8 mouse cellular contexts compared by ENCODE assay signal in the genomic region with DNA sequence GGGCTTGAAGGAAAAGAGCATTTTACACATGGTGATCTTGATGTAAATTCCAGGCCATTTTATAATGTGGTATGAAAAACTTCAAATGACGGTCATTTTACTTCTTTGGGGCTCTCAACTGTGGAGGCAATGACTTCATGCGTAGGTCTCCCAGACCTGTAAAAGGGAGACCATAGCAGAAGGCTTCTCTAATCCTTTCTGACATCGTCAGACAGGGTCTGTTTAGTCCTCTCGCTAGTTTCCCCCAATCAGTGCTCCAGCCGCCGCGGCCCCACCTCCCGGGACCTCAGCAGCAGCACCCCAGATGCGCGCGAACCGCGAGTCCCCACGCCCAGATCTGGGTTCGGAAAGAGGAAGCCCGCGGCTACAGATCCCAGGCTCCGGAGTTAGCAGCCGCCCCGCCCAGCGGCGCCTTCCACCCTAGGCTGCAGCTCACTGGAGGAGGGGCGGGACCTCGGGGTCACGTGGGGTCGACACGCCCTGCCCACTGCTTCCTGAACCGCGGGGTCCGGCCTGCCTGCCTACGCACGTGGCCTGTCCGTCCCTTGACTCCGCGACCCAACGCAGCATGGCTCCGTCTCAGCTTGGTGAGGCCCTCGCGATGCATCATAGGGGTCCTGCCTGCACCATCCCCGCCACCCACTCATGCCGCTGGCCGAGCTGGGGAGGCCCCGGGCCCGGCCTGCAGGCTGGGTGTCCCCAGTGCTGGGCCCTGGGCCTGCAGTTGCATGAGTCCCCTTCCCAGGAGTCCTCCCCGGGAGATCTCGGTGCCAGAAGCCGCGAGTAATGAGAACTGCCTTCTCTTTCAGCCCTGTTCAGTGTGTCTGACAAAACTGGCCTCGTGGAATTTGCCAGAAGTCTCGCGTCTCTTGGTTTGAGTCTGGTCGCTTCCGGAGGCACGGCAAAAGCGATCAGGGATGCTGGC. TPM values are rescaled to one million over a fixed set of nuclear protein-coding genes. Genes with fewer than 3 reads are reported as not detected.
A peak's percentile ranks its signal among the peaks of the same experiment; 100 is the strongest.
DNase-seq lines count a peak whose midpoint lies in the region; ATAC-seq and TF ChIP-seq lines count a peak whose summit lies in the region.

Gene Atic, plus strand, starts transcription at position 463 of the 925 bp plus-strand sequence.

- DNase-seq in CD4-positive helper T cell, adult 2 months (ENCODE audit: low read depth, low spot score) = peak; percentile 94
- peak; percentile 70 for DNase-seq in brain, embryonic 18.5 days (ENCODE audit: low read depth, low spot score)
- DNase-seq in kidney, postnatal 0 days (ENCODE audit: low spot score) = peak; percentile 97
- DNase-seq in liver, embryonic 11.5 days (ENCODE audit: low spot score) = peak; percentile 94
- DNase-seq in naive thymus-derived CD4-positive, alpha-beta T cell, adult 2 months (ENCODE audit: low read depth) = peak; percentile 92

- no peak for TF ChIP-seq CTCF in kidney, postnatal 0 days (IDR thresholded peaks at IDR 0.05; ENCODE audit: low read depth)

- peak; percentile 98 for ATAC-seq in erythroid progenitor cell, adult 5-6 weeks (replicated peaks; ENCODE audit: low FRiP score, poor library complexity, severe bottlenecking)
- ATAC-seq in heart, embryonic 12.5 days (ENCODE audit: insufficient number of reproducible peaks, low FRiP score) = peak; percentile 100
- peak; percentile 99 for ATAC-seq in kidney, postnatal 0 days (replicated peaks; ENCODE audit: low FRiP score, low read depth)
- ATAC-seq in liver, embryonic 11.5 days (replicated peaks; ENCODE audit: low FRiP score) = peak; percentile 100
- ATAC-seq in stomach, embryonic 14.5 days (ENCODE audit: insufficient number of reproducible peaks, insufficient read depth, low FRiP score, low read depth) = peak; percentile 99

- peak within 1 kb of the TSS; percentile 93 for H3K4me2 ChIP-seq in heart, embryonic 12.5 days
- H3K4me2 ChIP-seq in kidney, postnatal 0 days (ENCODE audit: low read length) = peak within 1 kb of the TSS; percentile 77
- peak within 1 kb of the TSS; percentile 87 for H3K4me2 ChIP-seq in liver, embryonic 11.5 days
- H3K4me2 ChIP-seq in stomach, embryonic 14.5 days (replicated peaks; ENCODE audit: low read depth, low read length) = peak within 1 kb of the TSS; percentile 87

- no peaks in the 10 kb centered on the region for H3K27me3 ChIP-seq in heart, embryonic 12.5 days (replicated peaks)
- no peaks in the 10 kb centered on the region for H3K27me3 ChIP-seq in kidney, postnatal 0 days (ENCODE audit: insufficient read depth, low read length)
- no peaks in the 10 kb centered on the region for H3K27me3 ChIP-seq in liver, embryonic 11.5 days (replicated peaks; ENCODE audit: control insufficient read depth, insufficient read depth, low read length)
- no peaks in the 10 kb centered on the region for H3K27me3 ChIP-seq in stomach, embryonic 14.5 days (ENCODE audit: control insufficient read depth, insufficient read depth, low read length)

- under 1% methylated on average over 55 of the region's 55 CpGs for WGBS in heart, embryonic 12.5 days
- 0% methylated on average over 55 of the region's 55 CpGs for WGBS in kidney, postnatal 0 days
- WGBS in liver, embryonic 11.5 days = under 1% methylated on average over 53 of the region's 55 CpGs
- under 1% methylated on average over 55 of the region's 55 CpGs for WGBS in stomach, embryonic 14.5 days

- peaks cover 5% of the 10 kb centered on the region; the same call in 1 of the 2 replicates for H3K9me3 ChIP-seq in heart, embryonic 12.5 days (replicated peaks)
- H3K9me3 ChIP-seq in kidney, postnatal 0 days (replicated peaks; ENCODE audit: low read length) = no peaks in the 10 kb centered on the region
- no peaks in the 10 kb centered on the region for H3K9me3 ChIP-seq in liver, embryonic 11.5 days (ENCODE audit: control insufficient read depth, low read length)
- H3K9me3 ChIP-seq in stomach, embryonic 14.5 days (ENCODE audit: control insufficient read depth, low read depth, low read length) = no peaks in the 10 kb centered on the region

- peak within 1 kb of the TSS; percentile 78 for H3K4me3 ChIP-seq in heart, embryonic 12.5 days
- peak within 1 kb of the TSS; percentile 35 for H3K4me3 ChIP-seq in kidney, postnatal 0 days (replicated peaks; ENCODE audit: low read depth, low read length)
- H3K4me3 ChIP-seq in liver, embryonic 11.5 days (ENCODE audit: low read depth, low read length) = peak within 1 kb of the TSS; percentile 79
- H3K4me3 ChIP-seq in stomach, embryonic 14.5 days (ENCODE audit: low read depth, low read length) = peak within 1 kb of the TSS; percentile 71

- peak within 1 kb of the TSS; percentile 88 for H3K9ac ChIP-seq in heart, embryonic 12.5 days
- peak within 1 kb of the TSS; percentile 77 for H3K9ac ChIP-seq in kidney, postnatal 0 days (ENCODE audit: low read depth, low read length)
- peak within 1 kb of the TSS; percentile 91 for H3K9ac ChIP-seq in liver, embryonic 11.5 days (ENCODE audit: low read depth, low read length)
- H3K9ac ChIP-seq in stomach, embryonic 14.5 days (replicated peaks; ENCODE audit: low read depth, low read length) = peak within 1 kb of the TSS; percentile 72; the same call in 1 of the 2 replicates

- peaks cover 25% of the 10 kb centered on the region for H3K36me3 ChIP-seq in heart, embryonic 12.5 days
- peaks cover 19% of the 10 kb centered on the region for H3K36me3 ChIP-seq in kidney, postnatal 0 days (ENCODE audit: insufficient read depth, low read length)
- peaks cover 22% of the 10 kb centered on the region for H3K36me3 ChIP-seq in liver, embryonic 11.5 days (ENCODE audit: control insufficient read depth, insufficient read depth, low read length)
- peaks cover 24% of the 10 kb centered on the region for H3K36me3 ChIP-seq in stomach, embryonic 14.5 days (ENCODE audit: control insufficient read depth, insufficient read depth, low read length)

- peak within 1 kb of the TSS; percentile 67 for H3K27ac ChIP-seq in heart, embryonic 12.5 days (ENCODE audit: poor library complexity, severe bottlenecking)
- H3K27ac ChIP-seq in kidney, postnatal 0 days = peak within 1 kb of the TSS; percentile 87
- peak within 1 kb of the TSS; percentile 79 for H3K27ac ChIP-seq in liver, embryonic 11.5 days (ENCODE audit: low read depth, low read length)
- H3K27ac ChIP-seq in stomach, embryonic 14.5 days (ENCODE audit: low read length) = peak within 1 kb of the TSS; percentile 89

- H3K4me1 ChIP-seq in heart, embryonic 12.5 days (replicated peaks) = peaks cover 11% of the 10 kb centered on the region
- 0 out of 2 replicates have a peak, but pooled peaks cover 6% of the 10 kb centered on the region for H3K4me1 ChIP-seq in kidney, postnatal 0 days (replicated peaks; ENCODE audit: insufficient read depth, low read length)
- peaks cover 13% of the 10 kb centered on the region for H3K4me1 ChIP-seq in liver, embryonic 11.5 days (replicated peaks; ENCODE audit: control insufficient read depth, insufficient read depth, low read length)
- H3K4me1 ChIP-seq in stomach, embryonic 14.5 days (ENCODE audit: control insufficient read depth, insufficient read depth, low read length) = peaks cover 10% of the 10 kb centered on the region; the same call in 1 of the 2 replicates

RNA-seq across cellular contexts. Expression of gene Atic, which starts in this region (rescaled TPM):
- 11.7 and 16.6 TPM in 2 replicates for total RNA-seq in erythroid progenitor cell, adult 5-6 weeks (2015; ENCODE audit: low replicate concordance)
- total RNA-seq in erythroid progenitor cell, adult 5-6 weeks (2017; ENCODE audit: low replicate concordance) = 8.2 and 11.3 TPM in 2 replicates
- 40.1 and 44.2 TPM in 2 replicates for polyA plus RNA-seq in heart, embryonic 12.5 days (2016; fragmentation: Nextera tagmentation; extraction: Ambion mirVana)
- polyA plus RNA-seq in kidney, postnatal 0 days (2015; fragmentation: Nextera tagmentation; extraction: Ambion mirVana) = 45.5 and 49.4 TPM in 2 replicates
- polyA plus RNA-seq in liver, embryonic 11.5 days (2014; fragmentation: Nextera tagmentation; extraction: Ambion mirVana) = 52.8 and 68.8 TPM in 2 replicates
- polyA plus RNA-seq in stomach, embryonic 14.5 days (2014; fragmentation: Nextera tagmentation; extraction: Ambion mirVana) = 79.1 and 82.9 TPM in 2 replicates

Comparison
In these comparisons a context has a peak if more than half of its experiments do, and no peak if none do; other contexts are left out.
1. Peak in every context shown above with its lines: DNase-seq, ATAC-seq, H3K4me3 ChIP-seq and H3K27ac ChIP-seq.